Mouse (Mus musculus) frontal cortex, postnatal 14 days (tissue): Measurements from ENCODE around the gene Znrd1as.
"Not testable (repeated sequence)": the region's sequence is repeated elsewhere in the genome, so short reads cannot be mapped to it uniquely, and the experiment has no call there.

Source experiments
- DNase-seq, 2 experiments: peaks; one replicate each; pipeline ENCODE4 v3.0.0; 2022; ENCODE audit warnings: low spot score in 2 of 2

The Znrd1as gene

GRCm38 (mm10) chr17:36950981-36951947, 7.1 kb upstream of the Znrd1as start, which contains the start of gene Ppp1r11:
Gene Ppp1r11 (minus strand): TSS chr17:36951741.
- DNase-seq: peak; percentile 94 to 95

- DNase-seq: no peak
Observed at GRCm38 (mm10) chr17:36952631-36953030, 5.8 kb upstream of the Znrd1as start.

- no peak for DNase-seq
Observed at GRCm38 (mm10) chr17:36953062-36953461, 5.3 kb upstream of the Znrd1as start.

GRCm38 (mm10) chr17:36958884-36959283, 492 bp downstream of the Znrd1as start:
- DNase-seq: no peak

GRCm38 (mm10) chr17:36961125-36961524, 2.7 kb downstream of the Znrd1as start:
- no peak for DNase-seq

- DNase-seq: no peak
Observed at GRCm38 (mm10) chr17:36966875-36967274, 8.5 kb downstream of the Znrd1as start.

- DNase-seq: no peak
Observed at GRCm38 (mm10) chr17:36970316-36970890, 12.0 kb downstream of the Znrd1as start.

- DNase-seq: no peak
Observed at GRCm38 (mm10) chr17:36971172-36971850, 12.9 kb downstream of the Znrd1as start.

- DNase-seq: no peak
Observed at GRCm38 (mm10) chr17:36972791-36973190, 14.4 kb downstream of the Znrd1as start.

GRCm38 (mm10) chr17:36973271-36973787, 14.9 kb downstream of the Znrd1as start:
- no peak for DNase-seq

- DNase-seq: peak in 1 of 2 experiments; percentile 17
Observed at GRCm38 (mm10) chr17:36981221-36981813, 22.9 kb downstream of the Znrd1as start, which contains the start of gene 2410137M14Rik. Gene 2410137M14Rik (minus strand): TSS chr17:36981237.

GRCm38 (mm10) chr17:36981845-36982244, 23.5 kb downstream of the Znrd1as start:
- no peak for DNase-seq

GRCm38 (mm10) chr17:36982253-36983155, 24.1 kb downstream of the Znrd1as start:
- DNase-seq: no peak

- DNase-seq: no peak
Observed at GRCm38 (mm10) chr17:36988475-36988874, 30.1 kb downstream of the Znrd1as start.

- no peak for DNase-seq
Observed at GRCm38 (mm10) chr17:36989437-36989836, 31.0 kb downstream of the Znrd1as start, which contains the start of gene H2-M5. Gene H2-M5 (minus strand): TSS chr17:36989537.

GRCm38 (mm10) chr17:36990630-36991029, 32.2 kb downstream of the Znrd1as start:
- DNase-seq: not testable (repeated sequence)

- no peak for DNase-seq
Observed at GRCm38 (mm10) chr17:36992336-36993104, 34.1 kb downstream of the Znrd1as start.

GRCm38 (mm10) chr17:36993770-36994325, 35.5 kb downstream of the Znrd1as start:
- no peak for DNase-seq

- DNase-seq: no peak
Observed at GRCm38 (mm10) chr17:36994528-36994927, 36.1 kb downstream of the Znrd1as start.
